Comparison of ENCODE assay signal across 8 mouse cellular contexts in the genomic region with DNA sequence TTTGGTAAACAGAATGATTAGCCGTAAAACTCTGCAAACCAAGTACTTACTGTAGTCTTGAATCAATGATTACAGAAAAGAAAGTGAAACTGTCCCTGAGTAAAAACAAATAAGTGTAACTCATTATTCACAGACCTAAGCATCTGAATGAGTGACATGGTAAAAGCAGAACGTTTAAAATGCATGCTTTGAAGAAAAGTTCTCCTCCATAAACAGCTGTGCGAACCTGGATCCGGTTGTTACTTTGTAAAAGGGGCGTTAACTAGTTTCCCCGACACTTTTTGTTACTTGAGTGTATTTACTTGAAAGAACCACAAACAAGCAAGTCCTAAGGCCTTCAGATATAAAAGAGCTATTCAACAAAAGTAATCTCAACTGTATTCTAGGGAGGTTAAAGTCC. TPM values are rescaled to one million over a fixed set of nuclear protein-coding genes. Genes with fewer than 3 reads are reported as not detected.
DNase-seq lines count a peak whose midpoint lies in the region; ATAC-seq and TF ChIP-seq lines count a peak whose summit lies in the region.

No protein-coding gene starts in this region.

- peaks cover 14% of the 10 kb centered on the region for H3K4me1 ChIP-seq in hindbrain, embryonic 16.5 days (ENCODE audit: control insufficient read depth, insufficient read depth, low read depth, low read length)

- H3K27me3 ChIP-seq in hindbrain, embryonic 16.5 days (replicated peaks; ENCODE audit: control insufficient read depth, insufficient read depth, low read length): no peaks in the 10 kb centered on the region

- peak overlapping the region; percentile 100 for H3K9ac ChIP-seq in hindbrain, embryonic 16.5 days (ENCODE audit: low read depth, low read length)

- peak overlapping the region; percentile 92 for H3K4me2 ChIP-seq in hindbrain, embryonic 16.5 days (ENCODE audit: low read length)

- H3K4me3 ChIP-seq in layer of hippocampus, adult 2 months: peak overlapping the region; percentile 55
- peak overlapping the region; percentile 98 for H3K4me3 ChIP-seq in hindbrain, embryonic 16.5 days (ENCODE audit: low read length)

- peak; percentile 9 for ATAC-seq in activated CD4-positive, CD25-positive, alpha-beta regulatory T cell, adult 4 months
- ATAC-seq in hindbrain, embryonic 16.5 days: no peak

- peak overlapping the region; percentile 98; the same call in 1 of the 2 replicates for H3K27ac ChIP-seq in layer of hippocampus, adult 2 months
- peak overlapping the region; percentile 94; the same call in 1 of the 2 replicates for H3K27ac ChIP-seq in hindbrain, embryonic 16.5 days (ENCODE audit: low read depth, low read length)

- DNase-seq in layer of hippocampus, adult 2 months (ENCODE audit: low spot score in 2 of 2): no peak
- no peak for DNase-seq in layer of hippocampus, postnatal 36 days
- peak; percentile 60 for DNase-seq in naive thymus-derived CD4-positive, alpha-beta T cell, adult 2 months (ENCODE audit: low read depth)
- no peak for DNase-seq in thymus, postnatal 25 days
- no peak for DNase-seq in cerebellum, adult 9-10 months
- DNase-seq in ovary, postnatal 14 days (ENCODE audit: low spot score): no peak

- H3K36me3 ChIP-seq in hindbrain, embryonic 16.5 days (ENCODE audit: control insufficient read depth, insufficient read depth, low read length): peaks cover 11% of the 10 kb centered on the region

- TF ChIP-seq CTCF in layer of hippocampus, adult 2 months (conservative IDR thresholded peaks at IDR 0.05): no peak

- WGBS in hindbrain, embryonic 16.5 days: 11% methylated on average over 6 of the region's 6 CpGs

- no peaks in the 10 kb centered on the region for H3K9me3 ChIP-seq in hindbrain, embryonic 16.5 days (ENCODE audit: control insufficient read depth, low read length)

RNA-seq across cellular contexts. Expression of a gene that starts 1.2 kb away (rescaled TPM):
- total RNA-seq in layer of hippocampus, adult 2 months (2021): 10 to 100 TPM; 20.2 to 20.8 TPM
- 10 to 100 TPM; 20.4 to 21.4 TPM for total RNA-seq in layer of hippocampus, postnatal 36 days (2021)
- 1 to 10 TPM; 8.3 to 9.3 TPM for polyA plus RNA-seq in activated CD4-positive, CD25-positive, alpha-beta regulatory T cell, adult 4 months (2017; shearing (Covaris generic))
- 21.8 and 23.0 TPM in 2 replicates for polyA plus RNA-seq in hindbrain, embryonic 16.5 days (2015; fragmentation: Nextera tagmentation; extraction: Ambion mirVana)
